Mouse (Mus musculus) midbrain, embryonic 14.5 days (tissue): Measurements from ENCODE around the gene Rcc2. TPM values are rescaled to one million over a fixed set of nuclear protein-coding genes. Genes with fewer than 3 reads are reported as not detected.

Experiments
- ATAC-seq: fragments of 200-750 bp; cut with Nextera tagmentation; 2 replicates; pipeline ENCODE4 v1.8.0; 2017; ENCODE audit warnings: moderate number of reproducible peaks, moderate library complexity; ENCODE audit not compliant: low FRiP score, low TSS enrichment
- DNase-seq: peaks from one replicate; pipeline ENCODE4 v3.0.0-alpha.2; 2015
- H3K27ac ChIP-seq: fragments of 300-500 bp; sonication (generic); replicated peaks from 2 replicates; pipeline ENCODE4 v1.5.1; 2014; ENCODE audit warnings: mild to moderate bottlenecking, low read depth, low read length, moderate library complexity
- H3K27me3 ChIP-seq: fragments of 300-500 bp; sonication (generic); 2 replicates; pipeline ENCODE4 v1.6.1; 2014; ENCODE audit warnings: low read length, control low read depth, mixed read lengths; ENCODE audit not compliant: control insufficient read depth, insufficient read depth
- H3K36me3 ChIP-seq: fragments of 300-500 bp; sonication (generic); 2 replicates; pipeline ENCODE4 v1.6.1; 2014; ENCODE audit warnings: low read length, control low read depth; ENCODE audit not compliant: control insufficient read depth, insufficient read depth
- H3K4me1 ChIP-seq: fragments of 300-500 bp; sonication (generic); 2 replicates; pipeline ENCODE4 v1.6.1; 2014; ENCODE audit warnings: mild to moderate bottlenecking, antibody characterized with exemption, low read length, control low read depth; ENCODE audit not compliant: control insufficient read depth, insufficient read depth
- H3K4me2 ChIP-seq: fragments of 300-500 bp; sonication (generic); 2 replicates; pipeline ENCODE4 v1.6.1; 2014; ENCODE audit warnings: mild to moderate bottlenecking, low read length, moderate library complexity
- H3K4me3 ChIP-seq: fragments of 300-500 bp; sonication (generic); replicated peaks from 2 replicates; pipeline ENCODE4 v1.5.1; 2014; ENCODE audit warnings: low read depth, low read length
- H3K9ac ChIP-seq: fragments of 300-500 bp; sonication (generic); replicated peaks from 2 replicates; pipeline ENCODE4 v1.6.1; 2014; ENCODE audit warnings: mild to moderate bottlenecking, low read length, moderate library complexity
- H3K9me3 ChIP-seq: fragments of 300-500 bp; sonication (generic); 2 replicates; pipeline ENCODE4 v1.6.1; 2016; ENCODE audit warnings: low read length, control low read depth, mixed read lengths; ENCODE audit not compliant: control insufficient read depth
- WGBS: fragments of 180-500 bp; shearing (Covaris S2); extraction: QIAGEN DNeasy Blood & Tissue Kit; methylation state at CpG from one replicate; pipeline ENCODE4 v1.1.7; 2014; 5-methylcytosine and 5-hydroxymethylcytosine counted together
- polyA plus RNA-seq: library from polyadenylated mRNA; unstranded; fragments of >200 nt; fragmentation: Nextera tagmentation; extraction: Ambion mirVana; gene quantifications from 2 replicates; pipeline ENCODE4 v1.2.1, GENCODE M21; 2014

The Rcc2 gene
- polyA plus RNA-seq, 1 experiment from 2014 or later = 21.5 TPM

DNA sequence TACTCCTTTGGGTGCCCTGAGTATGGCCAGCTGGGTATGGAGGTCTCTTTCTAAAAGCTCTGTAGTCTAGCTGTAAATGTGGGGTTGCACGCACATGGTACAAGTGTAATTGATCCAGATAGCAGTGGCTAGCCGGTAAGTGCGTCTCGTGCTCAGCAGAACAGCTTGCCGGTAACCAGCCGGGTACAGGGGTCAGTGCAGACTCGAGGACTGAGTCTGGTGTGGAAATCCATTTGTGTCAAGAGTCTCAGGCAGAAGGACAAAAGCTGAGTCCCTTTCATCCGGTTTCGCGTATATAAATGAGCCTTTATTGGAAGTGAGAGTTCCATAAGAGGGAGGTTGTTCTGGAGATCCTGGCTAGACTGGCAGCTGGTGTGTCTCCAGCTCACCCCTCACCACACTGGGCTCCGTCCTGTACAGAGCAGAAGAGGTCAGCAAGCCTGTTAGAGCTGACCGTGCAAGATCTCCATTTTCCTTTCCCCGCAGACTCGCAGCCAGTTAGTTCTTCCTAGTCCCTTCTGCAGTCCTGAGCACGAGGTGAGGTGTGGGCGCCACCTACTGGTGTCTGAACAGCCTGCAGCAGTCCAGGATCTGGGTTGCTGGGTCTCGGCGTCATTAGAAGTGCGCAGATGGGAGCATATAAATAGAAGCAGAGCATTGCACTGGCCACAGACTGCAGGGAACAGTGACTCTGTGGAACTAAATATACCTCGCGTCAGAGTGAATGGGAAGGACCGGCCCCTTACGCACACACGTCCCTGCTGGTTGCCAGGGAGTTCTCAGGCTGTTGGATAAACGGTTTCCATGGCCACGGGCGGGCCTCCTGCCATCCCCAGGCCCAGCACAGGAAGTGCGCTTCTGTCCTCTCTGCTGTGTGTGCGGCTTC lies 13.4 kb downstream of the Rcc2 start:
- Histone ChIP-seq H3K27ac (peak overlapping the region; percentile 60), H3K9me3 (no peaks in the 10 kb centered on the region), H3K4me1 (0 out of 2 replicates have a peak, but pooled peaks cover 10% of the 10 kb centered on the region), H3K36me3 (peaks cover 98% of the 10 kb centered on the region), H3K27me3 (no peaks in the 10 kb centered on the region), H3K4me3 (no peak overlapping the region), H3K9ac (no peak overlapping the region), H3K4me2 (no peak overlapping the region)
- DNase-seq (peak; percentile 95), ATAC-seq (peak; percentile 85)
- 28% methylated on average over 29 of the region's 29 CpGs for WGBS

DNA sequence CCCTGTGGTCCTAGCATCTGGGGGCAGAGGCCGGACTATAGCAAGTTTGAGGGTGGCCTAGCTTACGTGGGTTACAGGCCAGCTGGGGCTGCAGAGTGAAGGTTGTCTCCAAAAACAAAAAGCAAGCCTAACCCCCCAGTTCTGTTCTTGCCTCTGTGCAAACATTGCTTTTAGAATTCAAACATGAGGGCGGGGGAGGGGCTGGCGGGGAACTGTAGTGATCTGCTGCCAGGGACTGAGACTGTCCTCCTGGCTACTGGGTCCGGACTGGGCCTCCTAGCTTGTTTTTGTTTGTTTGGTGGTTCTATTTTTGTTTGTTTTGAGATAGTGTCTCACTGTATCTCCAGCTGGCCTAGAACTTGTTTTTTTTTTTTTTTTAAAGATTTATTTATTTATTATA lies 14.2 kb downstream of the Rcc2 start:
- 85% methylated on average over 5 of the region's 5 CpGs for WGBS
- Histone ChIP-seq H3K4me2 (no peak overlapping the region), H3K36me3 (peaks cover 98% of the 10 kb centered on the region), H3K27me3 (no peaks in the 10 kb centered on the region), H3K9me3 (no peaks in the 10 kb centered on the region), H3K4me3 (no peak overlapping the region), H3K9ac (no peak overlapping the region), H3K27ac (peak overlapping the region; percentile 60; the same call in 1 of the 2 replicates), H3K4me1 (0 out of 2 replicates have a peak, but pooled peaks cover 10% of the 10 kb centered on the region)
- DNase-seq (peak; percentile 21), ATAC-seq (no peak)

DNA sequence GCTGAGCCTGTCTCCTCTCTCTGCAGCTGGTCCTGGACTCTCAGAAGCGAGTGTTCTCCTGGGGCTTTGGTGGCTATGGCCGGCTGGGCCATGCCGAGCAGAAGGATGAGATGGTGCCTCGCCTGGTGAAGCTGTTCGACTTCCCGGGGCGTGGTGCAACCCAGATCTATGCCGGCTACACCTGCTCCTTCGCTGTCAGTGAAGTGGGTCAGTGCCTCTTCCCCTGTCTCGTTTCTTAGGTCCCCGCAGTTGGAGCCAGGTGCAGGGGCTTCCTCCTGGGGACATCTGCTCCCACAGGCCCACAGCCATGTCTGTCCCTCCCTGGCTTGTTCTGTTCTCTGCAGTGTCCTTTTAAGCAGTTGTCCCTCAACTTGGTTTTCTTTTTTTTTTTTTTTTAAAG lies 16.7 kb downstream of the Rcc2 start:
- no peak overlapping the region for H3K9ac ChIP-seq
- H3K4me1 ChIP-seq = 0 out of 2 replicates have a peak, but pooled peaks cover 10% of the 10 kb centered on the region
- H3K27ac ChIP-seq = no peak overlapping the region
- H3K36me3 ChIP-seq = peaks cover 98% of the 10 kb centered on the region
- H3K4me3 ChIP-seq = no peak overlapping the region
- no peak overlapping the region for H3K4me2 ChIP-seq
- no peaks in the 10 kb centered on the region for H3K9me3 ChIP-seq
- WGBS = 91% methylated on average over 11 of the region's 11 CpGs
- ATAC-seq = no peak
- no peak for DNase-seq
- no peaks in the 10 kb centered on the region for H3K27me3 ChIP-seq

DNA sequence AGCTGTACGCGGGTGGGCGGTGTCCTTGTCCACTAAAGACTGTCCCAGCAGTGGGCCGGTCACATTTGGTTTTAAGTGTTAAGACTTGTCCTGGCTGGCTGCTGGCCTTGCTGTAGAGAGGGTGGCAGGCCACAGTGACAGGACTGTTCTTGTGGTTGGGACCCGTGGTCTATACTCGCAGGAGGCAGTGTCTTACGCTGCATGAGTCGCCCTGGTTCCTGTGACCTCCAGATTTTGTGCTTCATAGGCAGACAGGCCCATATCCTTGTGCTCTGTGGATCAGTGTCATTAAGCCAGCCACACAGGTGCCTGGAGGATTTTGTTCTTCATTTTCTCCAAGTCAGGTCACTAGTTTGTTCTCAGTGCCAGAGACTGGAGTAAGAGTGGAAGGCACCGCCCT lies 18.1 kb downstream of the Rcc2 start:
- Histone ChIP-seq H3K27me3 (no peaks in the 10 kb centered on the region), H3K9me3 (no peaks in the 10 kb centered on the region), H3K4me2 (no peak overlapping the region), H3K27ac (no peak overlapping the region), H3K36me3 (peaks cover 96% of the 10 kb centered on the region), H3K4me1 (0 out of 2 replicates have a peak, but pooled peaks cover 9% of the 10 kb centered on the region), H3K9ac (no peak overlapping the region), H3K4me3 (no peak overlapping the region)
- ATAC-seq (no peak), DNase-seq (no peak)
- 96% methylated on average over 9 of the region's 9 CpGs for WGBS

DNA sequence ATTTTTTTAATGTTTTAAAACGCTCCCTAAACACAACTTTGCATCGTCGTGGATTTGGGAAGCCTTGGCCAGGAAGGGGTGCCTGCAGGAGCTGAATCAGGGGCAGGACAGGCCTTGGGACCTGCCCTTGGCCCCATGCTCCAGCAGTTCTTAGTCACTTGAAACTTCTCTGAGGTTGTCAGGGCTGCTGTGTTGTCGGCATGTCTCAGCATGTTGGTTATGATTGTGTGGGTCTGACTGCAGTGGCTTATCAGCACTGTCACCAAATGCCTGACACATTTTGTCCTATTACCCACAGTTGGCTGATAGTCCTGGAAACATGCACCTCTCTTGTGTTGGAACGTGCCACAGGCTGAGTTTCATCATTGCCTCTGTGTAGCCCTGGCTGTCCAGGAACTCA lies 19.8 kb downstream of the Rcc2 start:
- Histone ChIP-seq H3K9me3 (no peaks in the 10 kb centered on the region), H3K27me3 (no peaks in the 10 kb centered on the region), H3K9ac (no peak overlapping the region), H3K4me3 (no peak overlapping the region), H3K36me3 (peaks cover 81% of the 10 kb centered on the region), H3K27ac (no peak overlapping the region), H3K4me2 (no peak overlapping the region), H3K4me1 (no peaks in the 10 kb centered on the region)
- WGBS = 92% methylated on average over 5 of the region's 5 CpGs
- ATAC-seq (no peak), DNase-seq (no peak)

DNA sequence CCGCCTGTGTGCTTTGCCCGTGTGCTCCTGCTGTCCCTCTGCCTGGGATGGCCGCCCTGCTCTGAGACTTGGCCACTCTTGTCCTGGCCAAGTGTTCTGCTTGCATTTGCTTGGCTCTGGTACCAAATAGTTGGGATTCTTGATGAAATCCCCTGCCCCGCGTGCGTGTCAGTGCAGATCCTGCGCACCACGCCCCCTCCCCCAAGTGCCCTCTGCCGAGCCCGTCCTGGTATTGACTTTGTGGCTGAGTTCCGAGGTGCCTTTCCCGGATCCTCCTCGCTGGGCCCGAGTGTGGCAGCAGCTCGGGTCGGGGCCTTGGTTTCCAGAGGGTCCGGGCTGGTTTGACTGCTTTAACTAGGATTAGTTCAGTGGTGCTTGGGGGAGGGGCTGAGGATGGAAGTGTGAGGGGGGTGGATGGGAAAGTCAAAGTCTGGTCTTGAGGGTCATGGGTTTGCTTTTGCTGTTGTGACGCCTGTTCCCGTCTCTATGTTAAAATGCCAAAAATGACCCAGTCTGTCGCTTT lies 21.7 kb downstream of the Rcc2 start:
- WGBS = 88% methylated on average over 20 of the region's 20 CpGs
- H3K4me1 ChIP-seq = no peaks in the 10 kb centered on the region
- H3K9me3 ChIP-seq = no peaks in the 10 kb centered on the region
- no peak overlapping the region for H3K4me2 ChIP-seq
- H3K4me3 ChIP-seq = no peak overlapping the region
- ATAC-seq (no peak), DNase-seq (no peak)
- no peak overlapping the region for H3K9ac ChIP-seq
- H3K27ac ChIP-seq = no peak overlapping the region
- no peaks in the 10 kb centered on the region for H3K27me3 ChIP-seq
- H3K36me3 ChIP-seq = peaks cover 62% of the 10 kb centered on the region

DNA sequence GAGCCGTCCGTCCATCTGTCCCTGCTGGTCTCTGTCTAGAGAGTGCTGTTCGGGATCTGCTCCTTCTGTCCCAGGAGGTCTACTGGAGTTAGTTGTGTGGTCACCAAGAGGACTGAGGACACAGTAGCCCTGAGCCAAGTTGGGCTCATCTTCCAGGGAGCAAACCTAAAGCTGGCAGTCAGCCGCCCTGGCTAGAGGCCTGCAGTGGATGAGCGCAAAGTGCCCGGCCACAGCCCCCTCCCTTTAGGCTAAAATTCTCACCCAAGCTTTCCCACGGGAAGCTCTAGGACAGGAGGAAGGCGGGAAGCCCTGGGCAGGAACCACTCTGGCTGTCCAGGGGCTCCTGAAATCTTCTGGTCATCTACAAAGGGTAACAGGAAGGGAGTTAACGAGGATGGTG lies 22.4 kb downstream of the Rcc2 start:
- Histone ChIP-seq H3K27me3 (no peaks in the 10 kb centered on the region), H3K4me3 (no peak overlapping the region), H3K9ac (no peak overlapping the region), H3K27ac (no peak overlapping the region), H3K36me3 (peaks cover 56% of the 10 kb centered on the region), H3K4me2 (no peak overlapping the region), H3K4me1 (no peaks in the 10 kb centered on the region), H3K9me3 (no peaks in the 10 kb centered on the region)
- no peak for ATAC-seq
- DNase-seq = no peak
- whole genome bisulfite sequencing = 73% methylated on average over 9 of the region's 9 CpGs

DNA sequence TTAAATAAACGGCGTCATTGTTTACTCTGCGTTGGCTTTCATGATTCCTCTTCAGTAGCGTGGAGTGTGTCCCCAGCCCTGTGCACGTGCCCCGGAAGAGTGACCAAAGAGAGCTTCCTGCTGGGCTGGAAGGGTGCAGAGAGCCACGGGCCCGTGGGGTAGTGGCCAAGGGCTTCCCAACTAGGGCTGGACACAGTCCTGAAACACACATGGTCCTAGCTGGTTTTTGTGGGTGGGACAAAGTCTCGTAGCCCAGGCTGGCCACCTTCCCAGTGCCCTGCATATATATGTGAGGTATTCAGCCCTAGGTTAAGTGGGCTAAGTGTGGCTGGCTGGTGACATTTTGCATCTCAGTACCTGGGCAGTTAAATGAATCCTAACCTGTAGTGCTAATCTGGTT lies 22.9 kb downstream of the Rcc2 start:
- ATAC-seq = no peak

More for the DNA sequence above, 22.9 kb downstream of the Rcc2 start:
- WGBS = 86% methylated on average over 9 of the region's 9 CpGs
- Histone ChIP-seq H3K27me3 (no peaks in the 10 kb centered on the region), H3K27ac (0 out of 2 replicates have a peak overlapping the region, but pooled peaks have one; percentile 26), H3K4me1 (no peaks in the 10 kb centered on the region), H3K36me3 (peaks cover 51% of the 10 kb centered on the region), H3K9me3 (no peaks in the 10 kb centered on the region), H3K4me3 (no peak overlapping the region), H3K4me2 (no peak overlapping the region), H3K9ac (no peak overlapping the region)
- no peak for DNase-seq
